Mouse (Mus musculus) thymus, adult 2 months (tissue): ENCODE results near the gene Rpap3.

ENCODE experiments used
- CTCF ChIP-seq: fragments of 200-500 bp; IDR thresholded peaks from 2 replicates; pipeline ENCODE4 v1.5.1; 2012; ENCODE audit warnings: mild to moderate bottlenecking, control low read depth, low read length, moderate library complexity, borderline replicate concordance; ENCODE audit not compliant: control insufficient read depth, poor library complexity, insufficient read depth; ENCODE audit errors: extremely low read depth
- POLR2A ChIP-seq: fragments of 200-500 bp; IDR thresholded peaks from 2 replicates; pipeline ENCODE4 v1.6.1; 2012; ENCODE audit warnings: mild to moderate bottlenecking, low read length, control low read depth, moderate library complexity; ENCODE audit not compliant: control insufficient read depth, poor library complexity, insufficient read depth; ENCODE audit errors: extremely low read depth

- TF ChIP-seq POLR2A (no peak), CTCF (no peak)
Observed at GRCm38 (mm10) chr15:97670554-97670953, 35.1 kb downstream of the Rpap3 start.
